Mouse (Mus musculus) embryonic stem cell, embryonic (primary cell): ENCODE results near the gene Dtx3.

ENCODE experiments used
- CTCF ChIA-PET, 4 experiments: fragments of 300-600 bp in 2 of 4; fragments of 350-600 bp in 2 of 4; sonication (Branson Sonifier 250); formaldehyde crosslinking; loops; one replicate each; lab custom pipeline; 2022; ENCODE audit warnings: inconsistent platforms in 2 of 4; lab: Charles Lee
- POLR2A ChIA-PET, 4 experiments: fragments of 300-600 bp in 2 of 4; fragments of 350-600 bp in 2 of 4; sonication (Branson Sonifier 250); formaldehyde crosslinking; loops; one replicate each; lab custom pipeline; 2022; ENCODE audit warnings: antibody characterized with exemption in 4 of 4, inconsistent platforms in 1 of 4; lab: Charles Lee

Dtx3 gene

DNA sequence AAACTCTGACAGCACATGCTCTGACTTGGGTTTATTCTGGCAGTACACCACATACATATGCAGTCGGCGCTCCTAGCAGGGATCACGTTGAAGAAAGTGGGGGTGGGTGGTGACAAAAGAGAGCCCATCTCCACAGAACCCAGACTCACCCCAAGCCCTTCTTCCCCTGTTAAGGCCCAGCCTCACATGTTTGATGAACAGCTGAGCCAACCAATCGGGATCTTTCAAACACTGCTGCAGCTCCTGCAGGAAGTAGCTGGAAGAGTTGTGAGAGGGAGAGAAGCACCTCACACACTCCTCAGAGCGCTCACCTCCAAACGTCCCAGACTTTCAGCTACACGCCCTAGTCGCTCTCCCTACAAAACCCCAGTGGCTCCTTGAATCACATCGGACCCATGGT is 10.4 kb downstream of the Dtx3 start:
- POLR2A ChIA-PET: interaction anchor here (0.5 to 4.1 kb wide), 35 partner anchors 9 to 164 kb away, joined by 3 to 14 read pairs (median 5); partner anchors contain the start of genes Pip4k2c (in 4 of the 4) and B4galnt1 (in 1 of the 4)
- CTCF ChIA-PET: interaction anchor here (0.6 to 2.5 kb wide), 21 partner anchors 8 to 353 kb away, joined by 3 to 23 read pairs (median 3); partner anchors contain the start of genes B4galnt1 (in 1 of the 4), Gli1 (in 1 of the 4) and Pip4k2c (in 1 of the 4)

GRCm38 (mm10) chr10:127183759-127184158 is 11.8 kb downstream of the Dtx3 start:
- ChIA-PET POLR2A (interaction anchor here (0.6 to 4.1 kb wide), 36 partner anchors 9 to 148 kb away, joined by 3 to 14 read pairs (median 4); partner anchors contain the start of genes Pip4k2c (in 3 of the 4) and Mars (in 2 of the 4)), CTCF (interaction anchor here in 3 of 4 experiments (0.6 to 2.5 kb wide), 12 partner anchors 13 to 1452 kb away, joined by 3 to 23 read pairs (median 4); partner anchors contain the start of genes B4galnt1 (in 1 of the 3) and Pip4k2c (in 1 of the 3))

DNA sequence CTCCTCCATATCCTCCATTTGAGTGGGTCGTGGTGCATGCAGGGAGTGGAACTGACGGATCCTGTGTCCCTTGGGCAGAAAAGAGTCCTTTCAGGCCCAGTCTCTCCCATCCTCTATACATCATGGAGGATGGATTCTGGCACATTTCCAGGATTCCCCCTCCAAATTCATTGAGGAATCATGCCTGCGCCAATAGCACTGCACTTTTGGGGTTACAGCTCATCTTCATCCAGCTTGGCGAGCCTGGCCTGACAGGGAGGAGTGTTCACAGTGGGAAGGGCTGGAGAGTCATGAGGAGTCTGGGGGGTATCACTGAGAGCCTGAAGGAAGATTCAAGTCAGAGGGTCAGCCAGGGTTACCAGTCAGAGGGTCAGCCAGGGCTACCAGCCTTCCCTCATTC is 12.9 kb downstream of the Dtx3 start:
- POLR2A ChIA-PET: interaction anchor here in 1 of 4 experiments (1.2 to 3.0 kb wide), 2 partner anchors 32 to 119 kb away, joined by 3 to 8 read pairs; partner anchors contain the start of gene Cdk4
- CTCF ChIA-PET: interaction anchor here in 1 of 4 experiments (0.9 kb wide), 1 partner anchor 12 kb away, joined by 3 read pairs; no protein-coding TSS in a partner anchor

- ChIA-PET CTCF (interaction anchor here in 1 of 4 experiments (0.9 kb wide), 1 partner anchor 11 kb away, joined by 3 read pairs; no protein-coding TSS in a partner anchor), POLR2A (no interaction called here)
Measured at GRCm38 (mm10) chr10:127181566-127181965, 14.0 kb downstream of the Dtx3 start.

GRCm38 (mm10) chr10:127180695-127181047 is 14.9 kb downstream of the Dtx3 start:
- ChIA-PET POLR2A (interaction anchor here (0.5 to 2.0 kb wide), 18 partner anchors 7 to 246 kb away, joined by 3 to 6 read pairs (median 4); partner anchors contain the start of genes Pip4k2c (in 2 of the 4) and Arhgef25 (in 1 of the 4)), CTCF (interaction anchor here (0.7 to 2.4 kb wide), 8 partner anchors 10 to 158 kb away, joined by 3 to 19 read pairs (median 4); partner anchors contain the start of genes B4galnt1 (in 1 of the 4) and Pip4k2c (in 1 of the 4))

DNA sequence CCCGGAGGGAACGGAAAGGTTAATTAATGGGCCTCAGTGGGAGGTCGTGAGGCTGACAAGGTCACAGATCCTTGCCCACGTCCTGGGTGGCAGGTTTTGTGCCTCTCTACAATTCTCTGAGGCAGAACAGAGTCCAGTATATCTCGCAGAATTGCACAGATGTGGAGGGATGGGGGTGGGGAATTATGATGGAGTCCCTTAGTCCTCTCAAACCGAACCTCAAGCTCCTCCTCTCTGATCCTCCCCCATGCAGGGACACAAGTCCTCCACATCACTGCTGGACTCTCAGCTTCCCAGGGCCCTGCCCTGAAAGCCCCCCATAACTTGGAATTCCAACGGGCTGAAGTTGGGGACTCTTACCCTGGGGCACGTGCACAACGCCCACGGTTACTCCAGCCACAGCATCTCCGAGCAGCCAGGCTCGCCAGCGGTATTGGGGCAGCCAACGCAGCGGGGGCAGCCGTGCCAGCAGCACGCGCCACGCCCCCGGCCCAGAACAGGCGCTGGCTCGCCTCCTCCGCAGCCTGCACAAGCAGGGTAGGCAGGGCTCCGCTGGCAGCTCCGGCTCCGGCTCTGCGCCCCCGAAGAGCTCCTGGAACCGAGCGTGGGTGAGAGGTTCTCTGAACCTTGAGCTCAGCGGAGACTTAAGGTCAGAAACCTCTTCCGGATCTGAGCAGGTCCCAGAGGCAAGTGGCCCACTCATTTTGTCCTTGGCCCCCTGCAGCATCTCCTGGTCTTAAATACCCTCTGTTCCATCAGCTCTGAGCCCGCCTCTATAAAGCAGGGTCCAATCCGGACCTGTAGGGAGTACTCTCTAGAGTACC is 15.4 kb downstream of the Dtx3 start, which contains the start of gene Slc26a10:
Gene Slc26a10 (minus strand): TSS at position 775 of the 824 bp plus-strand sequence.
- POLR2A ChIA-PET: interaction anchor here in 3 of 4 experiments (0.5 to 2.0 kb wide), 20 partner anchors 8 to 245 kb away, joined by 3 to 6 read pairs (median 3); partner anchors contain the start of genes Pip4k2c (in 2 of the 3), Arhgef25 (in 1 of the 3) and B4galnt1 (in 1 of the 3)
- CTCF ChIA-PET: interaction anchor here (0.5 to 2.4 kb wide), 12 partner anchors 9 to 306 kb away, joined by 3 to 19 read pairs (median 4); partner anchors contain the start of genes B4galnt1 (in 1 of the 4) and Pip4k2c (in 1 of the 4)

- ChIA-PET CTCF (interaction anchor here (0.6 to 2.7 kb wide), 16 partner anchors 8 to 173 kb away, joined by 3 to 19 read pairs (median 4); partner anchors contain the start of genes Gli1 (in 1 of the 4) and Mars (in 1 of the 4)), POLR2A (interaction anchor here (0.5 to 2.2 kb wide), 24 partner anchors 8 to 161 kb away, joined by 3 to 7 read pairs (median 4); partner anchors contain the start of genes B4galnt1 (in 2 of the 4), Mars (in 1 of the 4) and Pip4k2c (in 1 of the 4))
Measured at GRCm38 (mm10) chr10:127178286-127179027, 17.1 kb downstream of the Dtx3 start.

DNA sequence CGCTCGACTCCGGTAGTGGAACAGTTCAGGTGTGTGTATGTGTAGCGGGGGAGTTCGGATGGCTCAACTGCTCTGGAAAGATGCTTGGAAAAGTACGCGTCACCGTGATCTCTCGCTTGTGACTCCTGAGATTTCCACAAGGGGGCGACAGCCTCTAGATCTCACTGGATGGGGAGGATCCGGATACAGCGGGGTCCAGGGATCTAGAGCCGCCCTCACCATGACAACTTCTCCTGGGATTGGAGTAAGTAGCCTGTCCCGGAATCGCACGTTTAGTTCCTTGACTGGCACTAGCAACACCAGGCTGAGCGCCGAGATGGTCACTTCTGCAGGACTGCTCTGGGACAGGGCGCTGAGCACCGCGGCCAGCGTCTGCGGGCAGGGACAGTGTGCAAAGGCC is 17.8 kb downstream of the Dtx3 start:
- ChIA-PET CTCF (interaction anchor here (0.6 to 2.7 kb wide), 22 partner anchors 9 to 181 kb away, joined by 3 to 12 read pairs (median 4); partner anchors contain the start of genes Arhgap9 (in 1 of the 4), B4galnt1 (in 1 of the 4) and Gli1 (in 1 of the 4)), POLR2A (interaction anchor here in 2 of 4 experiments (1.0 to 2.2 kb wide), 12 partner anchors 8 to 161 kb away, joined by 3 to 7 read pairs (median 4); partner anchors contain the start of genes Mars (in 1 of the 2) and Pip4k2c (in 1 of the 2))

DNA sequence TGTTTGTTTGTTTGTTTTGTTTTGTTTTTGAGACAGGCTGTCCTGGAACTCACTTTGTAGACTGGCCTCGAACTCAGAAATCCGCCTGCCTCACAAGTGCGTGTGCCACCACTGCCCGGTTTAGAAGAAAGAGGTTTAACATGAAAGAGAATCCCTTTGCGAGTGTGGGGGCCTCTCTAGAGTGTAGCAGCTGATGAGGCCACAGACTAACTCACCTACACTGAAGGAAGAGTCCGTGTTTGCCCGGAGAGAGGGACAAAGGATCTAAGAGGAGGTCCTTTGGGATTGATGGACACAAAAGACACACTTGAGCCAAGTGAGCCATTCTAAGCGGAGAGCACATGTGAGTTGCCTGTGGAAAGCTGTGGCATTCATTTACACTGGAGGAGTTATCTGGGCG is 18.3 kb downstream of the Dtx3 start:
- POLR2A ChIA-PET: interaction anchor here in 2 of 4 experiments (1.0 to 2.2 kb wide), 8 partner anchors 8 to 162 kb away, joined by 3 to 7 read pairs (median 4); partner anchors contain the start of genes Mars (in 1 of the 2) and Pip4k2c (in 1 of the 2)
- CTCF ChIA-PET: interaction anchor here (0.6 to 2.7 kb wide), 23 partner anchors 8 to 182 kb away, joined by 3 to 12 read pairs (median 4); partner anchors contain the start of genes Arhgap9 (in 1 of the 4) and B4galnt1 (in 1 of the 4)

- CTCF ChIA-PET: interaction anchor here in 3 of 4 experiments (0.6 to 2.7 kb wide), 21 partner anchors 9 to 191 kb away, joined by 3 to 12 read pairs (median 5); partner anchors contain the start of gene Arhgap9 (in 1 of the 3)
- POLR2A ChIA-PET: interaction anchor here in 3 of 4 experiments (0.6 to 2.1 kb wide), 10 partner anchors 8 to 162 kb away, joined by 3 to 6 read pairs (median 4); partner anchors contain the start of genes Arhgap9 (in 1 of the 3), Arhgef25 (in 1 of the 3) and Mars (in 1 of the 3)
Measured at GRCm38 (mm10) chr10:127176756-127177155, 18.8 kb downstream of the Dtx3 start.

- POLR2A ChIA-PET: interaction anchor here in 3 of 4 experiments (0.6 to 2.1 kb wide), 10 partner anchors 9 to 163 kb away, joined by 3 to 6 read pairs (median 4); partner anchors contain the start of genes Arhgap9 (in 1 of the 3), Arhgef25 (in 1 of the 3) and Mars (in 1 of the 3)
- CTCF ChIA-PET: interaction anchor here in 3 of 4 experiments (0.6 to 2.7 kb wide), 21 partner anchors 9 to 190 kb away, joined by 3 to 12 read pairs (median 5); partner anchors contain the start of gene B4galnt1 (in 1 of the 3)
Measured at GRCm38 (mm10) chr10:127176228-127176627, 19.3 kb downstream of the Dtx3 start.

- ChIA-PET POLR2A (interaction anchor here in 2 of 4 experiments (0.6 to 1.2 kb wide), 6 partner anchors 9 to 244 kb away, joined by 3 to 5 read pairs (median 3); partner anchors contain the start of gene B4galnt1 (in 1 of the 2)), CTCF (interaction anchor here in 1 of 4 experiments (1.4 to 1.6 kb wide), 2 partner anchors 9 to 55 kb away, joined by 4 to 7 read pairs; partner anchors contain the start of gene B4galnt1)
Measured at GRCm38 (mm10) chr10:127174170-127174569, 21.4 kb downstream of the Dtx3 start.

DNA sequence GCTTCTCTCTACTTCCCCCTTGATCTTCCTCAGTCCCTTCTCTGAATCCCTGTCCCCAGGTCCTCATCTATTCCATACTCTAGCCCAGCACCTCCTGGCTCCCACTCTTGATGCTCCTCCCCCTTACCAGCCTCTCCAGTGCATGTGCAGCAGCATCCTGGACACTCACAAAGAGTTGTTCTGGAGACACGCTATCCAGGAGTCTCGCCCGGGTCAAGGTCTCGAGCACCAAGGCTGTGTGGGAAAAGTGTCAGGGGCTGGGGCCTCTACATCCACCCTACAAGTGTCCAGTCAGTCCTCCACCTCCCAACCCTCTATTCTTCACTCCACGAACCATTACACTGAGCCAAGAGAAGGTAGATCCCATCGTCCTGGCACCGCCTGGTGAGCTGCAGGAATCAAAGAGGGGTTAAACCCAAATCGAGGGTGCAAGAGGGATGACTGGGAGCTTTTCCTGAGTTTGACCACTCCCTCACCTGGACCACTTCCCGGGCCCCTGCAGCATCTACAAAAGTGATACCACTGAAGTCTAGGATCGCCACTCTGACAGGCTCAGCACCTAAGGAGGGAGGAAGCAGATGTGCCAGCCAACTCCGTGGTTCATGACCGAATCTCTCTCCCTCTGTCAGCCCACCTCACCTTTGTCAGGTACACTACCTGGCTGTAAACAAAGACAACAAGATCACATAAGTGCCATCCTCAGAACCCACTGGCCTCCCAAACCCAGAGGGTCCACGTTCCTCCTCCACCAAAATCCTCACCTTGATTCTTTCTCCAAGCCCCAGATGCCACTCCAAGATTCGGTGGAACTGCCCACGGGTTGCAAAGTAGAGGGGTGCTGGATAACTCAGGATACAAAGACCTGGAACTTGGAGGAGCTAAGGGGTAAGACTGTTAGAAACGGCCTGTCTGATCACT is 22.1 kb downstream of the Dtx3 start:
- CTCF ChIA-PET: interaction anchor here in 1 of 4 experiments (1.4 to 4.3 kb wide), 3 partner anchors 8 to 56 kb away, joined by 4 to 40 read pairs (median 7); partner anchors contain the start of gene B4galnt1
- POLR2A ChIA-PET: interaction anchor here in 2 of 4 experiments (0.6 to 1.2 kb wide), 6 partner anchors 9 to 243 kb away, joined by 3 to 5 read pairs (median 3); partner anchors contain the start of gene B4galnt1 (in 1 of the 2)

DNA sequence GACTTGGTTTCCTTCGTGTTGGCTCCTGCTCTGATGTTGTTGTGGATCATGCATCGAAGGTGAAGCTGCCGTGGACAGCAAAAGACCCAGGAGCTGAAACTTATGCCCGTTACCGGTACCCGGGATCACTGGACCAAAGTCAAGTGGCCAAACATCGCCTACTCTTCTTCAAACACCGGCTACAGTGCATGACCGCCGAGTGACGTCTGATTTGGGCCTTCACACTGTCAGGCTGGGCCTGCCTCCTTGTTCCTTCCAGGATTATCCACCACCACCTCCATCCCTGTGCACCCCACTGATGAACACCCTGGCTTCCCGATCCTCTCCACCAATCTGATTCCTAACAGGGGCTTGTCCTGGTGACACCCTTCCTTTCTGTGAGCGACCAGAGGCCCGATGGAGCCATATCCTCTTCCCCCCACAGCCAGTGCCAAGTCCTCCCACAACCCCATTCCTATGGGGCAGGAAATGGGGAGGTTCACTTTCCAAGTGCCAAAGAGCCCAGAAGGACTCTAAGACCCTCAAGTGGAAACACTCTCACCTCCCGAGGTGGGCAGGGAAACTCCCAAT is 23.8 kb downstream of the Dtx3 start:
- ChIA-PET CTCF (interaction anchor here (0.6 to 4.3 kb wide), 40 partner anchors 8 to 961 kb away, joined by 3 to 40 read pairs (median 8); partner anchors contain the start of genes Slc26a10 (in 2 of the 4), Agap2 (in 1 of the 4), Arhgap9 (in 1 of the 4) and Arhgef25 (in 1 of the 4)), POLR2A (interaction anchor here in 3 of 4 experiments (0.5 to 2.9 kb wide), 21 partner anchors 9 to 1174 kb away, joined by 3 to 10 read pairs (median 4); partner anchors contain the start of genes Mars (in 1 of the 3), Os9 (in 1 of the 3), Pip4k2c (in 1 of the 3) and Slc26a10 (in 1 of the 3))
